Mouse (Mus musculus): ENCODE results near the gene Smg5. TPM values are rescaled to one million over a fixed set of nuclear protein-coding genes. Genes with fewer than 3 reads are reported as not detected.
A peak's percentile ranks its signal among the peaks of the same experiment; 100 is the strongest.
"Not testable (repeated sequence)": the region's sequence is repeated elsewhere in the genome, so short reads cannot be mapped to it uniquely, and the experiment has no call there.

Gene Smg5
- polyA plus RNA-seq, 1 experiment from 2014 or later, result 74.4 TPM

DNA sequence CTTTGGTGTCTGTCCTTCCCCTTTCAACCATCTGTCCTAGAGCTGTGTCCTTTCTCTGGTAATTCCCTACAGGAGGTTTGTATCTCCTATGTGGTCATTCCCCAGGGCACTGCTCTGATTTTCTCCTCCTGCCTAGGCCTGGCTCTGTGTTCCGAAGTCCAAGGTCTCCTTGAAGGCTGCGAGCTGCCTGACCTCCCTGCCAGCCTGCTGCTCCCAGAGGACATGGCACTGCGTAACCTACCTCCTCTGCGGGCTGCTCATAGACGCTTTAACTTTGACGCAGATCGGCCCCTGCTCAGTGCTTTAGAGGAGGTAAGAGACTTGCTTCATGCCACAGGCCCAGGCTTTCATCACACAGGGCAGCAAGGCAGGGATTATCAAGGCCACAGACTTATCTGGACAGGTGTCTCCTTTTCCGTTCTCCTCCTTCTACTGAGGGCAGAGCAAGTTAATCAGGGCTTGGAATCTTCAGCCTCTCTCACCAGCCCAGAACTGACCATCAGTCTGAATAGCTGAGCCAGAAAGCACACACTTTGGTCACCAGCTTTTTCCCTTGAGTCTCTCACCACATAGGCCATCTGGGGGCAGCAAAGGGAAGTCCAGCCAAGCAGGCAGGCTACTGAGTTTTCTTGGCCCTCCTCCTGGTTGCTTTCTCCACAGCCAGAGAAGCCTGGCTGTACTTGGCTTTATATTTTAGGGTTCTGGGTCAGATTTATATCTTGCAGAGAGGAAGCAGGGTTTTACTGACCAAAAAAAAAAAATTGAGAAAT is 18.5 kb downstream of the Smg5 start:
- Histone ChIP-seq H3K4me3 (replicated peaks) (no peak overlapping the region), H3K36me3 (peaks cover 100% of the 10 kb centered on the region), H3K4me1 (replicated peaks) (no peaks in the 10 kb centered on the region), H3K27me3 (no peaks in the 10 kb centered on the region), H3K27ac (no peak overlapping the region), H3K9me3 (no peaks in the 10 kb centered on the region), H3K4me2 (no peak overlapping the region), H3K9ac (replicated peaks) (no peak overlapping the region)
- ATAC-seq (ENCODE audit: insufficient number of reproducible peaks, insufficient read depth, low FRiP score, low TSS enrichment, low read depth), result no peak
- 96% methylated on average over 8 of the region's 8 CpGs for WGBS

DNA sequence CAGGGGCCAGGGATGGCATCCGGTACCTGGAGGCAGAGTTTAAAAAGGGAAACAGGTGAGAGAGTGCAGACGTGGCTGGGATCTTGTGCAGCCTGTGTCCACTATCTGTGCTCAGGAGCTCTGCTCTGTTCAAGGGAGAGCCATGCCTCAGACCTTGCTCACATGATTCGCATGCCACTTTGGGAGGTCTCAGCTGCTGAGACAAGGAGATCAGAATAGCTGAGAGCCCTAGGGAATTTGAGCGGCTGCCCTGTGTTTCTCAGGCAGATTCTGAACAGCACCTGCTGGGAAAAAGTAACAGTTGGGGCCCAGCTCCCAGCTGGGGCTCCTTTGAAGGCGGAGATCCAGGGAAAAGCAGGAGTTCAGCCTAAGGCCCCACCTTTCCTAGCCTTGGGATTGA is 23.5 kb downstream of the Smg5 start:
- peaks cover 3% of the 10 kb centered on the region; the same call in 1 of the 2 replicates for H3K4me1 ChIP-seq (replicated peaks)
- 78% methylated on average over 5 of the region's 5 CpGs for WGBS
- no peak overlapping the region for H3K4me3 ChIP-seq (replicated peaks)
- peaks cover 82% of the 10 kb centered on the region for H3K36me3 ChIP-seq
- H3K27ac ChIP-seq, result no peak overlapping the region
- H3K9me3 ChIP-seq, result no peaks in the 10 kb centered on the region
- no peak for ATAC-seq (ENCODE audit: insufficient number of reproducible peaks, insufficient read depth, low FRiP score, low TSS enrichment, low read depth)
- peaks cover 10% of the 10 kb centered on the region for H3K27me3 ChIP-seq
- H3K9ac ChIP-seq (replicated peaks), result no peak overlapping the region
- H3K4me2 ChIP-seq, result no peak overlapping the region

DNA sequence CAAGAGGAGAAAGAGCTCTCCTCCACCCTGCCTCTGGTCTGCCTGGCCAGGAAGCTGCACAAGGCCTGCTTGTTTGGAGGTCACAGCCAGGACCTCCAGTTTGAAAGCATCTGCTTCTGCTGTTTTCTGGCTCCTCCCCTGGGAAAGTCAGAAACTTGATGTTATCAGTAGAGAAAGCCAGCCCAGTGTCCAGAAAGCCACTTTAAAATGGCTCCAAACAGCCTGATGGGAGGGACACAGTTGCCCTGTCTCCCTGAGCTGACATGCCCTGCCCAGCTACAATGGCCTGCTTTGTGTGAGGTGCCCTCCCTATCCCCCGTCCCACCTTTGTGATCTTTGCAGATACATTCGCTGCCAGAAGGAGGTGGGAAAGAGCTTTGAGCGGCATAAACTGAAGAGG is 23.9 kb downstream of the Smg5 start:
- H3K27me3 ChIP-seq, result peaks cover 14% of the 10 kb centered on the region
- H3K4me2 ChIP-seq, result no peak overlapping the region
- ATAC-seq (ENCODE audit: insufficient number of reproducible peaks, insufficient read depth, low FRiP score, low TSS enrichment, low read depth), result no peak
- H3K4me1 ChIP-seq (replicated peaks), result peaks cover 5% of the 10 kb centered on the region; the same call in 1 of the 2 replicates
- H3K36me3 ChIP-seq, result peaks cover 78% of the 10 kb centered on the region
- H3K4me3 ChIP-seq (replicated peaks), result no peak overlapping the region
- no peaks in the 10 kb centered on the region for H3K9me3 ChIP-seq
- no peak overlapping the region for H3K9ac ChIP-seq (replicated peaks)
- no peak overlapping the region for H3K27ac ChIP-seq
- 88% methylated on average over 3 of the region's 3 CpGs for WGBS

DNA sequence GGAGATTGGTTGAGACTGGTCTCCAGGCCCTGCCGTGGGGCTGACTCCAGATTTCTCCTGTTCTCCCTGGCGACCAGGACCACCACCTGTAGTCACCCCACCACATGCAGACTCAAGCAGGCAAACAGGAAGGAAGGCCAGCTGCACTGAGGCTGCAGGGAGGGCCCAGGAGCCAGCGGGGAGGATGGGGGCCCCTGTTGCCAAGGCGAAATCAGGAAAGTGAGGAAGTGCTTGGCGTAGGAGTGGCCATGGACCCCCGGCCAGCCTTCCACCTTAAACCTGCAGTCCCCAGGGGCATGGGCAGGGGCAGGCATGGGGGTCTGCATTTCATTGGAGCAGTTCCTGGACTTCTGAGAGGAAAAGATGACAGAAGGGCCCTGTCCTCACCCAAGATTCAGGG is 25.0 kb downstream of the Smg5 start:
- H3K36me3 ChIP-seq, result peaks cover 67% of the 10 kb centered on the region
- ATAC-seq (ENCODE audit: insufficient number of reproducible peaks, insufficient read depth, low FRiP score, low TSS enrichment, low read depth), result no peak
- 74% methylated on average over 6 of the region's 6 CpGs for WGBS

DNA sequence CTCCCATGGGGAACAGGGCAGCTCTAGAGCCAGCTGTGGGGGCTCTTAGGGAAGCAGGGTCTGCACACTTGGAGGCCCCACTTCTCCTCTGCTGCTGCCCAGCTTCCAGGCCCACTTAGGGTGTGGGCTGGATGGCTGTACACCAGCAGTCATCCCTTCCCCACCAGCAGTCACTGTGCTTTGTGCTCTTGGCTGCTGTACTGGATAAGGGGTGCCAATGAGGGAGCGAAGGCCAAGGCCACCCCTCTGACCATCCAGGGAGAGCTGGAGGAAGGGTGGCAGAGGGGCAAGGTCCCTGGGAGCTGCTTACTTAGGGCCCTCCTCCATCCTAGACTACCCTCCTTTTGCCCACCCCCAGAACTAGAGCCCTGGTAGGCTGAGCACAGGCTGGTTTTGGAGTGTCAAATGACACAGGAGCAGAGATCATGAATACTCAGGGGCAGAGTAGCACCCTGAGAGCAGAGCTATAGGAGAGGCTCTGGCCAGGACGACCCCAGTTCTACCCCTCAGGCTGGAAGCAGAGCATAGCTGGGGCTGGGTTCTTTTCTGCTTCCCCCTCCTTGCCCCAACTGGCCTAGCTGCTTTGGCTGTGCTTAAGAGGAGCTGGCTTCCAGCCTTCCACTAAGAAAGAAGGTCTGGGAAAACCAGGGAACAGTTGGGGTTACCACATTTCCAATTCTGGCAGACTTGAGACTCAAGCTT is 25.7 kb downstream of the Smg5 start:
- no peaks in the 10 kb centered on the region for H3K9me3 ChIP-seq
- H3K4me2 ChIP-seq, result no peak overlapping the region
- H3K27me3 ChIP-seq, result peaks cover 30% of the 10 kb centered on the region
- ATAC-seq (ENCODE audit: insufficient number of reproducible peaks, insufficient read depth, low FRiP score, low TSS enrichment, low read depth), result no peak
- no peak overlapping the region for H3K9ac ChIP-seq (replicated peaks)
- 83% methylated on average over 2 of the region's 2 CpGs for WGBS
- peaks cover 60% of the 10 kb centered on the region for H3K36me3 ChIP-seq
- no peak overlapping the region for H3K27ac ChIP-seq
- H3K4me1 ChIP-seq (replicated peaks), result peaks cover 8% of the 10 kb centered on the region; the same call in 1 of the 2 replicates
- no peak overlapping the region for H3K4me3 ChIP-seq (replicated peaks)

More for the DNA sequence above, 25.0 kb downstream of the Smg5 start:
- H3K9me3 ChIP-seq, result no peaks in the 10 kb centered on the region
- H3K4me1 ChIP-seq (replicated peaks), result peaks cover 8% of the 10 kb centered on the region; the same call in 1 of the 2 replicates
- H3K27me3 ChIP-seq, result peaks cover 25% of the 10 kb centered on the region
- no peak overlapping the region for H3K4me3 ChIP-seq (replicated peaks)
- no peak overlapping the region for H3K9ac ChIP-seq (replicated peaks)
- no peak overlapping the region for H3K4me2 ChIP-seq
- H3K27ac ChIP-seq, result no peak overlapping the region

DNA sequence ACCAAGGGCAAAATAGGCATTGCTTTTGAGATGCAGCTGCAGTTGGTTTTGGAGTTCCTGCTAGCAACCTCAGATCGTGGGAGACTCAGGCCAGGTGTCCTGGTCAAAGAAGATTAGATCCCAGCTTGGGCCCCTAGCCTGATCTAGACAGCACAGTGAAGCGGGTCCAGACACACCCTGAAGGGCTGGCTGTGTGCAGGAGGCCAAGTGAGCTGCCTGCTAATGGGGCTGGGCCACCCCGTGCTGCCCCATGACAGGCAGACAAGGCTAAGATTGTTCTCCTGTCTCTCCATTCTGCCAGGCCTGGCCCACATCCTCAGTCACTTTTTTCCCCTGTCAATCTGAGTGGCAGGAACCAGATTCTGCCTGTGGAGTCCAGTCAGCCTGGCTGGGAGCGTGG is 27.6 kb downstream of the Smg5 start:
- 0 out of 2 replicates have a peak overlapping the region, but pooled peaks have one; percentile 62 for H3K27ac ChIP-seq
- no peak overlapping the region for H3K4me2 ChIP-seq
- peaks cover 8% of the 10 kb centered on the region; the same call in 1 of the 2 replicates for H3K4me1 ChIP-seq (replicated peaks)
- H3K36me3 ChIP-seq, result peaks cover 40% of the 10 kb centered on the region
- peaks cover 33% of the 10 kb centered on the region for H3K27me3 ChIP-seq
- H3K9ac ChIP-seq (replicated peaks), result no peak overlapping the region
- no peaks in the 10 kb centered on the region for H3K9me3 ChIP-seq
- no peak for ATAC-seq (ENCODE audit: insufficient number of reproducible peaks, insufficient read depth, low FRiP score, low TSS enrichment, low read depth)
- H3K4me3 ChIP-seq (replicated peaks), result no peak overlapping the region
- WGBS, result 54% methylated on average over 4 of the region's 4 CpGs

DNA sequence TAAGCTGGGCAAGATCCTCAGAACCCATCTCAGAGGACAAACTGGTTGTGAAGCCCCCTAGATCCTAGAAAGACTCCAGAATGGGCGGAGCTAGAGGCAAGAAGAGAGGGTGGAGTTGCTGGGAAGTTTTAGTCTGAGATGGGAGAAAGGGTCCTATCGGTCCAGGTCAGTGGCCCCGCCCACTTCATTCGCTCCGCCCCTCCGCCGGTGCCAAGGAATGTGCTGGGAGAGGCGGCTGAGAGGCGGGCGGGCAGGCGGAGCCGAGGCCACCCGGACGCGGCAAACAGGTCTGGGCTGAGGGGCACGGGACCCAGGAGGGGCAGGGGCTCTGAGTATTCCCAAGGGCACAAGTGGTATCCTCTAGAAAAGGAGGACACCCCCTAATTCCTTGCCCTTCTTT is 28.3 kb downstream of the Smg5 start, which contains the start of gene Paqr6:
TSS of gene Paqr6 (plus strand) at position 248 of the 400 bp plus-strand sequence.
- Histone ChIP-seq H3K27me3 (peaks cover 33% of the 10 kb centered on the region), H3K9ac (replicated peaks) (no peak within 1 kb of the TSS), H3K4me3 (replicated peaks) (no peak within 1 kb of the TSS), H3K36me3 (peaks cover 34% of the 10 kb centered on the region), H3K9me3 (no peaks in the 10 kb centered on the region), H3K4me1 (replicated peaks) (peaks cover 8% of the 10 kb centered on the region; the same call in 1 of the 2 replicates), H3K27ac (0 out of 2 replicates have a peak within 1 kb of the TSS, but pooled peaks have one; percentile 62), H3K4me2 (peak within 1 kb of the TSS; percentile 27)
- no peak for ATAC-seq (ENCODE audit: insufficient number of reproducible peaks, insufficient read depth, low FRiP score, low TSS enrichment, low read depth)
- WGBS, result under 1% methylated on average over 16 of the region's 16 CpGs

DNA sequence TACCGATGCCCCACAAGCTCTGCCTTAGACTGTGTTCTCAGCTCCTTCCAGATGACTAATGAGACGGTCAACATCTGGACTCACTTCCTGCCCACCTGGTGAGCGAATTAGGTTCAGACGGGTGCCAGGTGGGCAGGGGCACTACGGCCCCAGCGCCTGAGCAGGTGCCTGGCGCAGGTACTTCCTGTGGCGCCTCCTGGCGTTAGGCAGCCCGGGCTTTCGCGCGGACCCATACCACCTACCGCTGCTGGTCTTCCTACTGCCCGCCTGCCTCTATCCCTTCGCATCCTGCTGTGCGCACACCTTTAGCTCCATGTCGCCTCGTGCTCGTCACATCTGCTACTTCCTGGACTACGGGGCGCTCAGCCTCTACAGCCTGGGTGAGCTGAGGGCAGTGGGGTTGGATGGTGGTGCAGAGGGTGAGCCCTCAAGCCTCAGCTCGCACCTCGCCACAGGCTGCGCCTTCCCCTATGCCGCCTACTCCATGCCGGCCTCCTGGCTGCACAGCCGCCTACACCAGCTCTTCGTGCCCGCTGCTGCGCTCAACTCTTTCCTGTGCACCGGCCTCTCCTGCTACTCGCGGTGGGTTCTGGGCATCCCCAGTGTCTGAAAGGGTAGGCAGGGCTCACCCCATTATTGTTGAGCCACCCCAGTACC is 29.8 kb downstream of the Smg5 start:
- no peak overlapping the region for H3K4me3 ChIP-seq (replicated peaks)
- ATAC-seq (ENCODE audit: insufficient number of reproducible peaks, insufficient read depth, low FRiP score, low TSS enrichment, low read depth), result no peak
- H3K9ac ChIP-seq (replicated peaks), result no peak overlapping the region
- peaks cover 10% of the 10 kb centered on the region for H3K9me3 ChIP-seq
- H3K36me3 ChIP-seq, result peaks cover 19% of the 10 kb centered on the region
- H3K4me1 ChIP-seq (replicated peaks), result peaks cover 8% of the 10 kb centered on the region; the same call in 1 of the 2 replicates
- H3K27ac ChIP-seq, result no peak overlapping the region
- H3K27me3 ChIP-seq, result peaks cover 33% of the 10 kb centered on the region
- no peak overlapping the region for H3K4me2 ChIP-seq
- 31% methylated on average over 34 of the region's 34 CpGs for WGBS

DNA sequence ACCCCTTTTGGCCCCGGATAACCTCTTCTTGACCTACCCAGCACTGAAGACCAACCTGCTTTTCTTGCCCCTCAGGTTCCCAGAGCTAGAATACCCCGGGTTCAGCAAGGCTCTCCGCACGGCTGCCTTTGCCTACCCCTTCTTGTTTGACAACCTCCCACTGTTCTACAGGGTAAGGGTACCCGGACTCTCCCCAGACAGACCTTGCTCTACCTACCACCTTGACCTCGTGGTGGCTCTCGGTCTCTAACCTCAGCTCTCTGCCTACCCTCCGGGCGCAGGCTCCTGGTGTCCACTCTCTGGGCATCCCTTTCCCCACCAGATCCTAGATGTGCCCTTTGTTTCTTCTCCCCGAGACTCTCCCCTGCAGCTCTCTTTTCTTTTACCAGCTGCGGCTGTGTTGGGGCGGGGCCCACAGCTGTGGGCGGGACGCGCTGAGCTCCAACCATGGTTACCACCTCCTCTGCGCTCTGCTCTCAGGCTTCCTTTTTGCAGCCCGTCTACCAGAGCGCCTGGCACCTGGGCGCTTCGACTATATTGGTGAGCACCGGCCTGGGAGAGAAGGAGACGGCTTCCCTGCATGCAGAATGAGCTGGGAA is 30.9 kb downstream of the Smg5 start:
- not testable (repeated sequence) for H3K9ac ChIP-seq (replicated peaks); H3K4me1 ChIP-seq (replicated peaks); H3K36me3 ChIP-seq; H3K27ac ChIP-seq
- 6% methylated on average over 21 of the region's 22 CpGs for WGBS
- Histone ChIP-seq H3K4me3 (replicated peaks) (peak overlapping the region; percentile 27), H3K4me2 (peak overlapping the region; percentile 54), H3K9me3 (peaks cover 10% of the 10 kb centered on the region), H3K27me3 (peaks cover 33% of the 10 kb centered on the region)
- peak; percentile 67; the same call in 1 of the 2 replicates for ATAC-seq (ENCODE audit: insufficient number of reproducible peaks, insufficient read depth, low FRiP score, low TSS enrichment, low read depth)

DNA sequence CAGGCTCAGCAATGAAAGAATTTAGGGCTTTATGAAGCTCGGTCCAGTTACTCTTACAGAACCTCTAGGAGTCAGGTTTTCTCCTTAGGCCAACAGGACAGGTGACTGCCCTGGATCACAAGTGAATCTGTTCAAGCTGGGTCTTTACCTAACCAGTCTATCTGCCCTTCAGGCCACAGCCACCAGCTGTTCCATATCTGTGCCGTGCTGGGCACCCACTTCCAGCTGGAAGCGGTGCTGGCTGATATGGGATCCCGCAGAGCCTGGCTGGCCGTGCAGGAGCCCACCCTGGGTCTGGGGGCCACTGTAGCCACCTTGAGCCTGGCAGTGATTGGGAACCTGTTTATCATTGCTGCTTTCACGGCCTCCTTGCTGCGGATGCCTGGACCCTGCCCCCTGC is 31.5 kb downstream of the Smg5 start:
- peaks cover 33% of the 10 kb centered on the region for H3K27me3 ChIP-seq
- H3K36me3 ChIP-seq; H3K27ac ChIP-seq; ATAC-seq (ENCODE audit: insufficient number of reproducible peaks, insufficient read depth, low FRiP score, low TSS enrichment, low read depth); H3K4me3 ChIP-seq (replicated peaks); H3K9ac ChIP-seq (replicated peaks); H3K4me1 ChIP-seq (replicated peaks): not testable (repeated sequence)
- WGBS, result 47% methylated on average over 4 of the region's 7 CpGs
- peak overlapping the region; percentile 54 for H3K4me2 ChIP-seq
- H3K9me3 ChIP-seq, result peaks cover 10% of the 10 kb centered on the region

DNA sequence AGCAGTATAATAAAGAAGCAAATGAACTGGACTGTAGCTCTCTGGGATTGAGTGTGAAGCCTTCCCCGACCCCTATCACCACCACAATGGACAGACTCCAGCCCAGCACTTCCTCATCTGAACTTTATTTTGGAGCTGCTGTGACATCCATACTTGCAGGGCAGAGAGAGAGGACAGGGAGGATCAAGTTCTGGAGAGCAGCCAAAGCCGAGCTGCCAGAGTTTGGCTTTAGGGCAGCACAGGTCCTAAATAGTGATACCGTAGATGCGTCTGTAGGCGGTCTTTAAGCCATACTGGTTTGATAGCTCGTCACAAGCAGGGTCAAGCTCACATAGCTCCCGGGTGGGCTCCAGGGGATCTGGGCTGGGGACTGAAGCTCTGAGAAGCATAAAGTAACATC is 32.5 kb downstream of the Smg5 start:
- H3K4me2 ChIP-seq; H3K27ac ChIP-seq; H3K4me3 ChIP-seq (replicated peaks); H3K36me3 ChIP-seq; H3K4me1 ChIP-seq (replicated peaks); ATAC-seq (ENCODE audit: insufficient number of reproducible peaks, insufficient read depth, low FRiP score, low TSS enrichment, low read depth); H3K9ac ChIP-seq (replicated peaks): not testable (repeated sequence)
- Histone ChIP-seq H3K9me3 (peaks cover 10% of the 10 kb centered on the region), H3K27me3 (peaks cover 33% of the 10 kb centered on the region)
- WGBS, result 83% methylated on average over 7 of the region's 7 CpGs
